Mouse (Mus musculus): ENCODE measurements at regions not wholly inside any gene's neighbourhood (a gene's known extent, or its start where the extent isn't known, plus 50 kb on each side); places are given as distances from the start of the nearest gene placed in this dataset.

DNA sequence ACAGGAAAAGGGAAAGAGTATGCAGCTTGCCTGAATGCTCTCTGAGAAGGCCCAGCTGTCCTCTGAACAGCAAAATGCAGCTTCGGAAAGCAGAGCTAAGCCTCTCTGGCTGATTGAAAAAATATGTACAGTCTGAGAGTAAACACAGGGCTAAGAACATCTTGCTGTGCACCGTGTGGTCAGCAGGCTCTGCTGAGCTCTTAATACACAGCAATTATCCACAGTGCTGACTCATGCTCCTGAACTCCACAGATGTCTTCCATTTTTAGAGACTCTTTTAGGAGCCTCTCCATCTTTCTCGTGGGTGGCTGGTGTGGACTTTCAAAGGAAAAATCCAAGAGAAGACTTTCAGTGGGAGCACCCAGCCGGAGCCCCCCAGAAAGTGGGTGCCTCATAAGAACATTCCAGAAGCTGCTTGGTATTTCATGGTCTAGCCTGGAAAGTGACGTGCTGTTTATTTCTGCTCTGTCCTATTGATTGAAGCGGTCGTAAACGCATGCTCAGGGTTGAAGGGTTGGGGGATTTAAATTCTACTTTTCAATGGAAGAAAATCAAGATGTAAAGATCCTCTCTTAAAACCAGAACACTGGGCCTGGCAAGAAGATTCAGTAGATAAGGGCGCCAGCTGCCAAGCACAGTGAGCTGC, 209.5 kb downstream of the Mreg start:
- no peak for DNase-seq (ENCODE audit: low read depth, low spot score)

DNA sequence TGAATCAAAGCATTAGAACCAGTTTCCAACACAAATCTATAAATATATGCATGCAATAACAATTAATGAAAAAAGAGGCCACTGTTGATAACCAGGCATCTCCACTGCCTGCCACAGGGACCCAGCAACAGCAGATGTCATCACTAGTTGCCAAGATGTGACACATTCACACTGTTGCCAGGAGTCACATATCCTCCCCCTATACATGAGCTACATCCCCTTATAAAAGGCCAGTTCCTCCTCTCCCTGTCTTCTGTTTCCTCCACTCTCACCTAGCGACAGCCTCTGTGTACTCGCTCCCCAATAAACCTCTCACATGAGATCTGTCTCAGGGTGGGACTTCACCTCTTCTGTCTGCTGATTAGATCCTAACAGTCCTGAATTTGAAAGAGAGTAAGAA, 211.4 kb downstream of the Mreg start:
- no peak for DNase-seq (ENCODE audit: low read depth, low spot score)

DNA sequence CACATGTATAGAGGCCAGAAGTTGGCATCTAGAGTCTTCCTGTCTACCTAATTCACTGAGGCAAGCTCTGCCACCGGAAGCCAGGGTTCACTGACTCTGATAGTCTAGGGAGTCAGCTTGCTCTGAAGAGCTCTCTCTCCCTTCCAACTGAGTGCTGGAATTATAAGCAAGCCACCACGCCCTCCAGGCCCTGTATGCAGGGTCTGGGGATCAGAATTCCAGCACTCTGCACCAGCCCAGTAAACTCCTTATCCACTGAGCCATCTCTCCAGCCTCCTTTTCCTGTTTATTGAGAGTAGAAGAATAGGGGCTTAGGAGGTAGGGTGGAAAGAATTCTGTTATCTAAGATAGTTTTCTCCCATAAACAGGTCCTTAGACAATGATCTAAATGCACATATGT, 215.3 kb downstream of the Mreg start:
- DNase-seq (ENCODE audit: low read depth, low spot score), result no peak

DNA sequence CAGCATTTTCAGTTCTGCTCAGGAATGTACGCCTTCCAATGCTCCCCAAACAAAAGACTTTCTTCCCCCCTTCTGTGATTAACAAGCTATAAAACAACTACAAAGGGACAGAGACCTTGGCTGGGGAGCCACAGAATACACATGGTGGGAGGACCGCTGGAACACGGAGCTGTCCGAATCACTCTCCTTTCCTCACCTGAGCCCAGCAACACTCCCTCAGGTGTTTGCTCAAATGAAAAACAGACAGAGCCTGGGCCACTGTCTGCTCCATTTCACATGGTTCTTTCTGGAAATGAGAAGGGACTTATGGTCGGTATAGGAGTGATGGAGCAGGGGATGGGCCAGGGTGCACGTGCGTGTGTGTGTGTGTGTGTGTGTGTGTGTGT, 215.9 kb downstream of the Mreg start:
- no peak for DNase-seq (ENCODE audit: low read depth, low spot score)

DNA sequence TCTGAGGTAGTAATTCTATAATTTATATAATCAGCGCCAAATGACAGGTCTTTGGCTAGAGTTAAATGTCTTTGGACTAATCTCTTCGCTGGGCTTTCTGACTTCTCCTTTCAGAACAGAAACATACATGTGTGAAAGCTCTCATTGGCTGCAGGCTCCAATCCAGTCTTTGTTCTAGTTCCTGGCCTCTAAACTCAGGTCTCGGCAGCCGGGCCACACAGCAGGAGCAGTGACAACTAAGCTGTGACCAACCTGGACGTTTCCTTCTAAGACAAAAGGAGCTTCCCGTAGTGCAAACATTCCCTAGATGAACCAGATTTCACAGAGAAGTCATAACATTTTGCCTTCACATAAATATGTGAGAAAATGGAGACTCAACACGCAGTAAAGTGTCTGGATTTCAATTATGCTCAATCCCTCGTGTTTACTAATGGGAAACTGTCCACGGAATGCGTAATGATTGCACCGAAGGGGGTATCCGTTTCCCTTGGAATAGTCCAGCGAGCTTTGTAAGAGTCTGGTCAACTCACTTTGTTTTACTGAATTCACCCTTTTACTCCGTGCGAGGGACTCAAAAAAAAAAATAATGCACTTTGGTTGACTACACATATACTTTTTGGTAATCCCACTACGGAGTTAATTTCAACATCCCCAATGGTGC, 216.4 kb downstream of the Mreg start:
- no peak for DNase-seq (ENCODE audit: low read depth, low spot score)

DNA sequence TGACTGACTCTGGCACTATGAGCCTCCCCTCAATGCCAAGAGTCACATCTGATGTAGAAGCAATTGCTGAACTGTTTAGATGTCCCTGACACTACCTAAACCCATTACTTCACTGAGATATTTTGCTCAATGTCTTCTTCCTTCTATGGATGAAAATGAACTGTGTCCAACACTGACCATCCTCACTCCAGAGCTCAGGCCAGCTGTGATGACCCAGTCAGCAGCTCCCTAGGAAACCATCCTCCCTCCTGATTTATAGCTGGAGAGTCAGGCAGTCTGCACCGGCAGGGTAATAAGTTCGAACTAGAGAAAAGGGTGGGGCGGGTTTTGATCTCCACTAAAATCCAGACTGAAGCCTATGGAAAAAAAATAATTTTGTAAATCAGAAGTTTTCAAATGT, 221.2 kb downstream of the Mreg start:
- DNase-seq (ENCODE audit: low read depth, low spot score), result no peak

DNA sequence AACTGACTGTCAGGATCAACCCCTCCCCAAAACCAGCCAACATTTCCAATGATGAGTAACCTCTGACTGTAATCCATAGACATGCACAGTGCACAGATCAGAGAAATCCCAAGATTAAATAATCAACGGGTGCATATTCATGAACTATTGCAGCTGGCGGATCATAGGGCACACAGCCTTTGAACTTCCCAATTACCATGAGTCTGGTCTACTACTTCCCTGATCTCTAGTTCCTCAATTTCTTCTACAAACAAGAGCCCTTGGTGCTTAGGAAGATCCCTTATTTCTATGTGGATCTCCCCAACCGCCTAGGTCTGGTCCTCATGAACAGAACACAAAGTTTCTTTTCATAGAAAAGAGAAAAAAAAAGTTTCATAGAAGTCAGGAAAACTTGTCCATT, 224.0 kb downstream of the Mreg start:
- no peak for DNase-seq (ENCODE audit: low read depth, low spot score)

DNA sequence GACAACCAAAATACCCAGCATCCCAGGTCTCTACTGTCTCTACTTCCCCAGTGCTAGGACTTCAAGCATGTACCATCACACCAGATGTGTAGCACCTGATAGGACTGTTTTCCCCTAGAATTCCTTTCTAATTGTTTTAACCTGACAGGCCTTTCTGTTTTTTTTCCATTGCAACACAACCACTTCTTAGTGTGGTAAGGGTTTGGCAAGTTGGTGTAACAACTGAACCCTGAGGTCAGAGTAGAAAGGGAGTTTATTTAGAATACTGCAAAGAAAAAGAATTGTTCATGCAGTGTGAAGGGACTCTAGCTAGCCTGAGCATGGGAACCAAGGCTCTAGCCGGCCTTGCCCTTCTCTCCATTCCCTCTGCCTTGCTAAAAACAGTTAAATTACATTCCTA, 226.1 kb downstream of the Mreg start:
- no peak for DNase-seq (ENCODE audit: low read depth, low spot score)

DNA sequence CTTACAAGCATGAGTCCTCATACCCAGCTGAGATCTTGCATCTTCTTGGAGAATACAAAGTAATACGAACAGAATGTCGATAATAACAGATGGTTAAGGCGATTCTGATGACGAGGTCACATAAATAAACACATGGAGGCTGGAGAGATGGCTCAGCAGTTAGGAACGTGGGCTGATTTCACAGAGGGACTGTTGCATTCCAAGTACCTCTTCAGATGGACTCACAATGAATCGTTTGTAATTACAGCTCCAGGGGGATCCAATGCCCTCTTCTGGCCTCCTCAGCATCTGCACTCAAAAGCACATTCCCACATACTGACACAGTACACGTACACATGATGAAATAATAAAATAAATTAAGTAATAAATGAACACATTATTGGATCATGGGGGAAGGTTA, 228.3 kb downstream of the Mreg start:
- no peak for DNase-seq (ENCODE audit: low read depth, low spot score)

DNA sequence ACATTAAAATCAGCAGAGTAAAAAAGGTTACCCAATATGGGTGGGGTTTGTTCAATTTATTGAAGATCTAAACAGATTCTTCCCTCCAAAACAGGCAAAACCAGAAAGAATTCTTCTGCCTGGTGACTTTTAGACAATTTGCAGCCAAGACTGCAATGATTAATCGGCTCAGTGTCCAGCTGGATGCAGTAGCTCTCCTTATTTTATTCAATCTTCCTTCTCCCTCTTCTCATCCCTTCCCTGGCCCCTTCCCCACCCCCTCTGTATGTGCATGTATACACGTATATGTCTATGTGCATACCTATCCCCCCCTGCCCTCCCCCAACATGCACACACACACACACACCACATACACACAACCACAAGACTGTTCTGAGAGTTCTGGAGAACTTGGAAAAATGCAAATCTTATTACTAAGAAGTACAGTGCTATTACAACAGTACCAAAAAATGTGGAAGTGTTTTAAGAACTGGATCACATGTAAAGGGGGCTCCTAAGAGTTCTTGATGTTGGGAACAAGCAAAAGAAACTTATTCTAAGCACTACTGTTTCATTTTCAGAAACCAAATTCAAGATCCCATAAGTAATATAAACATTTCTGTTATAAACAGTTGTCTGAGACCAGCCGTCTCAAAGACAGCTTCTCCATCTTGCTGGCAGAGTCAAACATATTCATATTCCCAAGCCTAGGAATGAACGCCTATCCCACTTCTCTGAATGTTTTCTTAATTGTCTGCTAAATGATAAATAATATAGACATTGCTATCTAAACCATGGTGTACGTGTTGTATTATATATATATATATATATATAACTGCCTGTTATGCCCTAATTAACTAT, 229.5 kb downstream of the Mreg start:
- DNase-seq (ENCODE audit: low read depth, low spot score), result no peak

DNA sequence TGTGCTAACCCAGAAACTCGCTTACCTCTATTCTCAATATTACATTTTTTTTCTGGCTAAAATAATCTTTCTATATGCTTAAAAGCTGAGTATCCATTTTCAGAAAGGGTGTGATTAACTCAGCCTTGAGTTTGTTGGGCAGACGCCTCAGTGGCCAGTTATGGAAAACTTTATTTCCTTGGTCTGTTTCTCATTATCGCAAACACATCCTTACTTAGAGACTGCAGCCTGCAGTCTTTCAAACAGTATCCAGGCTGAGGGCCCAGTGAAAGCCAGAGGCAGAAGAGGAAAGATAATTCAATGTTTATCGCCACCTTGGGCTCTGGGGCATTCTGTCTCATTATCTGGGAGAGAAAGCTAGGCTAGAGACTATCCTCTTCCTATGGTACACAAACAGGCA, 231.5 kb downstream of the Mreg start:
- no peak for DNase-seq (ENCODE audit: low read depth, low spot score)

DNA sequence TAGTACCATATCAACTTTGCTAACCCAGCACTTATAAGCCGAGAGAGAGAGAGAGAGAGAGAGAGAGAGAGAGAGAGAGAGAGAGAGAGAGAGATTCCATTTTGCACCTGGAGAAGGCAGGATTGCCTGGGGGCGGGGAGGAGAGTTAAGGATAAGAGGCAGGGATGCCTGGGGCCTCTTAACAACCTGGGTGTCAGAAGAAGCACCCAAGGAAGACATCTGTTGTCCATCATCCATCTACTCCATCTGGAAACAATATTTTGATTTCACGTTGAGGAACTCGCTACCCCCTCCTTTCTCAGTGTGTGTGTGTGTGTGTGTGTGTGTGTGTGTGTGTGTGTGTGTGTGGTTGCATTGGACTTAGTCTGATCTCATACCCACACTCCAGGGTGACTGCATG, 232.8 kb downstream of the Mreg start:
- no peak for DNase-seq (ENCODE audit: low read depth, low spot score)

DNA sequence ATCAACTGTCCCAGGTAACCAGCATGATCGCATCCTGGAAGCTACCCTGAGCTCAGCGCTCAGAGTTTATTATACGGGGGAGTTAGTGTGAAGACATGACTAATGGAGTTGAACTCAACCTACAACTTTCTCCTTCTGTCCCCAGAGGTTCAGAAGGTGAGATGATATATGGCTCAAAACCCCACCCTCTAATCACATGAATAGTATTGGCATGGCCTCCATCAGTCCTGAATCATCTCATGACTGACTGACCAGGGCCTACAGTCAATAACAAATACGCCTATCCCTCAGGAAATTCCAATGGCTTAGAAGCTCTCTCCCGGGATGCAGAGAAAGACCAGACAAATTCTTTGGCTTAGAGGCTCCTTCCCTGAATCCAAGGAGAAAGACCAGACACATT, 234.7 kb downstream of the Mreg start:
- DNase-seq (ENCODE audit: low read depth, low spot score), result no peak

DNA sequence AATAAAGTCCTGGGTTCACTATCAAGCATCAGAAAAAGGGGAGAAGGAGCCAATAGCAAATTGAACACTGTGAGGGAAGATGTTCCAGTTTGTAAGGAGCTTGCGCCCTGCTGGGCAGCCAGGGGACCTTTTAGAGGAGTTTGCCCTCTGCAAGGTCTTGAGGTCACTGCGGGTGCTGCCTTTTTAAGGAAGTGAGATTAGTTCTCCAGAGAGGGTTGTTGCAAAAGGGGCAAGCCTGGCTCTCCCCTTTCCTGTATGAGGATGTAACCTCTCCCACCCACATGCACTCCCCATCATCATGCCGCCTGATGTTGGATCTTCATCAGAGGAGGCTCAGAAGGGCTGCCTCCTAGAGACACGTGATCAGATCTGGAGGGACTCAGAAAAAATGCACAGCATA, 237.4 kb downstream of the Mreg start:
- no peak for DNase-seq (ENCODE audit: low read depth, low spot score)

DNA sequence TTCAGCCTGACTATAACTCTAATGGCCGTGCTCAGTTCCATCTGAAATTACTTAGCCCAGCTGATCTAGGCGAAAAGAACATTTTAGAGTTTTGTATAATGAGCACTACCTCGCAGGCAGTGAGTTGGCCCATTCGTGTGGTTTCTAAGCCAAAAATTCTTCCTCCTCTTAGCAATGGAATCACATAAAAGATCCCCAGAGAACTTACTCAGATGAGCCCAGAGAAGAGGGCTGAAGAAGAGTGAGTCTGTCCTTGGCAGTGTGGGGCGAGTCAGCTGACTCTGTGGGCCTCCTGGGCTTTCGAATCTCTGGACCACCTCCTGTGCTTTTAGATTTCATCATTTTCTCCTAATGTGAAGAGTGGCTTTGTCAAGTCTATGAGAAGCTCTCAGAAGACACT, 240.2 kb downstream of the Mreg start:
- DNase-seq (ENCODE audit: low read depth, low spot score), result no peak

DNA sequence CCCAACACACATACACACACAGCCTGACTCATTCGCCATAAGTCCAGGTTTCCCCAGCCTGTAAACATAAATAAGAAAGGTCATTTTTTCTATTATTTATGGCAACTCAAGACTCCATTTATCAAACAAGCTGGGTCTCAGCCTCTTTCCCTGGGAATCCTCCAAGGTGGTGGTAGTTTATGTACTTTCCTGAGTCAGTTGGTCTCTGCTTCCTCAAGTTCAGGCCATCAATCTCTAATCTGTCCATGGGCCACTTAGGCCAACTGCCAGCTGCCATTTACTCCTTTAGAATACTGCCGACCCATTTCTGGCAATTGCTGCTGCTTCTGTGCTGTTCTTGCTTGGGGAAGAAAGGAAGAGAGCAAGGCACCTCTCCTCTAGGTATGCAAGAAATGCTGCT, 241.3 kb downstream of the Mreg start:
- DNase-seq (ENCODE audit: low read depth, low spot score), result no peak

DNA sequence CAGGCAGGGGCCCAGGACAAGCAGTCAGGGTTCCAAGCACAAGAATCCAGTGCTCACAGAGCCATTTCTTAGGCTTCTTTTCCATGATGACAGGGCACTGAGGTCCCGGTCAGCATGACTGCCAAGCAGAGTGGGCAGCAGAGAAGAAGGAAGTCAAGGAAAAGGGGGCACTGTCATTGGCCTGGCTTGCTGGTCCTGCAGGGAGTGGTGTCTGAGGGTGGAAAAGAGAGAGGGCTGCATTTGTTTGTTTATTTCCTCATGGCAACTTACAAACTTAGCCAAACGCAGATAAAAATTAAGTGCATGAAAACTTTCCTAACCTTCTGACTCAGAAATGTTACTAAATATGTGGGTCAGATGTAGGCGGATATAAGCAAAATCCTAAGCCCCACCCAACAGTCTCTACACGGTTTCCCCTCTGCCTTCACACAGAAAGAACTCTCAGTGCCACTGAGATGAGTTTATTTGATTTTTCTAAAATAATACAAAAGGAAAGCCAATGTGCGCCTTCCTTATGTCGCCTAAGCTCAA, 244.5 kb downstream of the Mreg start:
- DNase-seq (ENCODE audit: low read depth, low spot score), result no peak

DNA sequence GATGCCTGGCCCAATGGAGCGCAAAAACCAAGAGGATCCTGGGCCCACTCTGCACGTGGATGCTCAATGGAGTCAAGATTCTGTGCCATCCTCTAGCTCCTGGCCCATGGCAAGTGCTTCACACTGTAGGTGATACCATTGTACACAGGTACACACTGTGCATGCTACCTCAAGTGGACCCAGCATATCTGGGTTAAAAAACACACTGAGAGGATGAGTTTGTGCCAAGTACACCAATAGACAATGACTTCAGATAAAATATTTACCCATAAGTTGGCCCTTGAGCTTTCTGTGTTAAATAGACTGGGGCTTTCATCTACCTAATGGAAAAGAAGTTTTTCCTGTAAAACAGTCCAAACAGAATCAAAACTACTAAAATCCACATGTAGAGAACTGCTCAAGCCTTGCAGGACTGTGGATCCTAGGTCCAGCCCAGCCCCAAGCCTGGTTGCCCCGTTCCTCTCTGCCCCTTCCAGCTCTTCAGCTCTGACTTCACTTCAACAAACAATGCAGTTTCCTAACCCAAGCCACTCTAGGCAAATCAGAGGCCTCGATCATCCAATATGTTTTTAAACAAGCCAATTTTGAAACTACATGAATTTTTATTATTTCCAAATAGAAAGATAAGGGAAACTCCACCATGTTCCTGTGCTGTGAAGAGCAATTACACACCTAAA, 247.5 kb downstream of the Mreg start:
- DNase-seq (ENCODE audit: low read depth, low spot score), result no peak

DNA sequence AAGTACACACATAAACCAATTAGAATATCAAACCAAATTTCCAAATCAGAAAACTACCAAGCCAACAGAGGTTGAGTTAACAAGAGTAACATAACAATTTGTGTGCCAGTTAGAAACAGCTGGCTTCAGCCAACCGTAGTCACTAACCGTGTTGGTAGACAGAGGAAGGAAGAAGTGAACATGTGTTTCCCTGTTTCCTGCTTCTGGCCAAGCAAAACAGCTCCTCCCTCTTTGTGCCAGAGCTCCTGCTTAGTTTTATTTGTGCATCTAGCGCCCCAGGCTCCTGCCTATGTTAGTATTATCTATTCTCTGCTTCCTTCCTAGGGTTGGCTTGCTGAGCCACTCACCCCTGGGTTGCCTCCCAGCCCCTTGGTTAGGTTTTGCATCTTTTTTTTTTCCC, 255.2 kb downstream of the Mreg start:
- no peak for DNase-seq (ENCODE audit: low read depth, low spot score)

DNA sequence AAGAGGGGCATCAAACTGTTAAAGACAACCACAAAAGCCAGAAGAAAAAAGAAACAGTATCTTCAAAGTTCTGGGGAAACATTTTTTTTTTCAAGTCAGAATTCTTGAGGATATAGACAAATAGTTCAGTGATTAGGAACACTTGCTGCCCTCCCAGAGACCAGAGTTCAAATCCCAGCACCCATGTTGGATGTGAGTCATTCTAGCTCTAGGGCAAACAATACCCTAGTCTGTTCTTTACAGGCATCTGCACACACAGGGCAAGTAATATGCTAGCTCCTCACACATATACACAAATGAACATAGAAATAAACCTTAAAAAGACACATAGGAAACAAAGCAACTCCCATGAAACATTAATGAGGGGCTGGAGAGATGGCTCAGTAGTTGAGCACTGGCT, 256.8 kb downstream of the Mreg start:
- no peak for DNase-seq (ENCODE audit: low read depth, low spot score)

DNA sequence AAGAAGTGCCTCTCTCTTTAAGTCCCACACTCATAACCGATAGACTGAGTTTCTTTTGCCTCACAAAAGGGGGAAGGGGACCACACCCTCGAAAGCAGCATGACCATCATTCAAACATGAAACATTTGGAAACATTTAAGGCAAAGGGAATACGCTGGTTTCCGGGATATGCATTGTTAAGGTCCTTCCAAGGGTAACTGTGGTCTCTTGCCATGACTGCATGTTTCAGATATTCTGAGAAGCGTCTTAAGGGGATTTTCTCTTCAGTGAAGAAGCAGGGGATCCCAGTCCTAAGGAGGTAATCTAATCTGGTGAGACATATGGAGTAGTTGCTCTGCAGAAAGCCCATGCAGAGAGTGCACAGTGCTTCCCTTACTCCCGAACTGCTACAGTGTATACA, 258.8 kb downstream of the Mreg start:
- no peak for DNase-seq (ENCODE audit: low read depth, low spot score)

DNA sequence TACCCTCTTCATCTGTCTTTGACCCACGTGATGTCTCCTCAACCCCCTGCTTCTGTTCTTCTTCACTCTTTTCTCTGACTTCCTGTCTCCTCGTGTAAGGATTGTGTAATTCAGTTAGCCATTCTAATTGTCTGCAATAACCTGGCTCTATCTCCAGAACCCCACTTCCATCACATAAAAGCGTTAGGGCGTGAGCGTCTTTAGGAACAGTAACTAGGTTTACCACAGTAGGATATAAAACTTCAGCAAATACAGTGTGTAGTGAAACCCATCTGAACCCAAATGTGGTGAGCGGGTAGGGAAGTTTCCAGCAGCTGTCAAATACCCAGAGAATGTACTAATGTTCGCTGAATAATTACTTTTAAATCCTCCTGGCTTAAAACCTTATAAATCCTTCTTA, 262.6 kb downstream of the Mreg start:
- no peak for DNase-seq (ENCODE audit: low read depth, low spot score)

Data from WW6 (cell line).